Mouse (Mus musculus) right cerebral cortex, adult 2 months (tissue): ENCODE measurements around the gene Htra3.

ENCODE experiments used
- DNase-seq, 2 experiments: peaks; one replicate each; pipeline ENCODE4 v3.0.0; 2021 to 2022; ENCODE audit warnings: low spot score in 2 of 2

Gene Htra3

DNA sequence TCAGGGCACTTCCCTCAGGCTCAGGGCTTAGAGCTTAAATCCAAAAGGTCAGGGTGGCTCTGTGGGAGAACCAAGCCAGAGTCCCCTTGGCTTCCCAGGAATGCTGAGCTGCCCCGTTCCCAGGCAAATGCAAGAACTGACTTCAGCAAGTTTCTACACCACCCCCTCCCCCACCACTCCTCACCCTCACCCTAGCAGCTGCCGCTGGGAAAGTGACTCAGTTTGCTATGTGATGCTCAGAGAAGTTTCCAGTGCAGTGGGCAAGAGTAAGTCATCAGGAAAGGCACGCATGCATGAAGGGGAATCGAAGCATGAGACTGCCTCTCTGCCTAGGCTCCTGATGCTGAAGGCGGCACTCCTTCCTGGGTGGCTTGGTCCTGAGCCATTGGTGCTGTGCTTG, 62.6 kb downstream of the Htra3 start:
- no peak for DNase-seq

DNA sequence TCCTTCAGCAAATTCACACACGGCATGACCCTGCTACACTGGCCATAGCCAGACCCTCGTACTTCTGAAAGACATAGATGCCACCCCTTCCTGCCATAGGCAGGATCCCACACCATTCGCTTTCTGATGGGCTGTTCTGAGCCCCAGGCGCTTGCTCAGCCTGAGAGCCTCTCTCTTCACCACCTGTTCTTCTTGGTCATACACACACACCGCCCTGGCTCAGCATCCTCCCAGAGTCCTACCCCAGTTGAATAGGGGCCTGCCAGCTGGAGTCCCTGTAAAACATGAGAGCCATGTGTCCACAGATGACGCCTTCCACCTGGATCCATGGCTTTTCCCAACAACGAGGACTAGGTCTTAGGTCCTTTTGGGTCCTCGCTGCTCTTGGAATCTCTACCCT, 66.9 kb downstream of the Htra3 start:
- no peak for DNase-seq

DNA sequence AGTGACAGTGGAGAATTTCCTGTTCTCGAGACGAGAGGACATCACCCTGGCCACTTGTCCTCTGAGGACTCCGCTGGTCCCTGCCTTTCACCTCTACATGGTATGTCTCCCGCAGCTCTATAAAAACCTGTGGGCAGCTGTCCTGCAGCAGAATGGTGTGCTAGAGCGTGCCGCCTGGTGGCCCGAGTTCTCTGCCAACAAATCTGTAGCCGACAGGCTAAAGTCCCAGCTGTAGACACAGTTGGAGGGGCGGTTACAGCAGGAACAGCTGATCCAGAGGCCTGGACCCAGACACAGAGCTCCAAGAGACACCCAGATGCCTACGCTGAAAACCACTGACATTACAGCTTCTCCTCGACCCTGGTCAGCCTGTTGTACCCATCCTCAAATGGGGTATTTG, 67.7 kb downstream of the Htra3 start:
- DNase-seq = no peak

DNA sequence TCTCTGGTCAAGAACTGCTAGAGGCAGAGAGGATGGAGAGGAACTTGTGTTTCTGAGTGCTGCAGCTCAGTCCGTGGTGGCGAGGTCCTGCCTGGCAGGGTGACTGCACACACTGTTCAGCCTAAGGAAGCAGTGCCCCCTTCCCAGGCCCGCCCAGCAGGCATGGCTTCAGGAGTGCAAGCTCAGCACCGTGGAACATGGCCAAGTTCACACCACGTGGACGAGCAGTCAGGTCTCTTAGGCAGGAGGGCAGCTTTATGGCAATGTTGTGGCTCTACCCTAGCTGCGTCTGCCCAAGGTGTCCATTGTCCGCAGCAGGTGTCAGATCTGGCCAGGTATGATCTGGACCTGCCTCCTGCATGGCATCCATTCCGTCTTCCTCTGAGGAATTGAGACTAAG, 68.4 kb downstream of the Htra3 start:
- DNase-seq = no peak

DNA sequence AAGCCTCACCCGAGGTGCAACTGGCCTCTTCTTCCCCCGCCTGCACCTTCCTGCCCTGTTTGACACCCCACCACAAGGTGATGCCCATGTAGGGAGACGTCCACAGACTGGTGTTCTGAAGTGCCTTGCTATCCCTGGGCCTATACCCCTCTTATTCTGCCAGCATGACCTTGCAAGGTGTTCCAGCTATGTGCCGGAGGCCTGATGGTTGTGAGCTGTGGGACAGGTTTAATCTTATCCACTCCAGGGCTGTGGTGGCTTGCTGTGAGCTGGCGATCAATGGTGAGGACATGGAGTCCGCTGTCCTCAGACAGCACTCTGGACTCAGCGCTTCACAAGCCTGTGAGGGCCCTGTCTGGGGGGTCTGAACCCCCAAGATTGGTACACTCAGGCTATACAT, 69.2 kb downstream of the Htra3 start:
- no peak for DNase-seq

DNA sequence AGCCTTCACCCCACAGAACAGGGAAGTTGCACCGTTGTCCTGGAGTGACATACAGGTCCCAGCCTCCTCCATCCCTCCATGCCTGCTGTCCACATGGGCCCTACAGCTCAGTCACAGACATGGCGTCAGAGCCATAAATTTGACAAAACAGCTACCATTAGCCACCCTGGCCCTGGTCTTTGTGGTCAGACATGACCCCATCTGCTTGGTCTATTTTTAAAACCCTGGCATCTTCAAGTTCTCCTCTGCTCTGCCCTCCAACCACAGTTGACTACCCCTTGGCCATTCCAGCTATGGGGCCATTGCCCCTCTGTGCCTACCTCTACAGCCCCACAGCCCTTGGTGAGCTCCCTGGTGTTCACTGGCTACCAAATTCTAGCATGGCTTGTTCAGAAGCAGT, 69.6 kb downstream of the Htra3 start:
- DNase-seq = no peak

DNA sequence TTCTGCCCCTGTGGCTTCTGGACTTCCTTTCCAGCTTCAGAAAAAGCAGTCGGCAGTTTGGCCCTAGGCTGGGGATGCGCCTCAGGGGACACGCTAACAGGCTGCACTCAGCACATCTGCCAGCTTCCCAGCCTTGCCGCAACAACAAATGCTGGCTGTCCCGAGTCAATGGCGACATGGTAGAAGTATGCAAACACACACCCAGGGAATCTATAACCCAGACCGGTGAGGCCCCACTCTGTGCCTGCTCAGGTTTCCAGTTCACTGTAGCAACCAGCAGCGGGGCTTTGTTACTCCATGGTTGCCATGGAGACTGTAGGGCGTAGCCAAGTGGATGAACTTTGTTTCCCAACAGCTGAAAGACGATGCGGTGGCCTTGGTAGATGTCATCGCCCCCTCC, 70.2 kb downstream of the Htra3 start:
- DNase-seq = no peak

DNA sequence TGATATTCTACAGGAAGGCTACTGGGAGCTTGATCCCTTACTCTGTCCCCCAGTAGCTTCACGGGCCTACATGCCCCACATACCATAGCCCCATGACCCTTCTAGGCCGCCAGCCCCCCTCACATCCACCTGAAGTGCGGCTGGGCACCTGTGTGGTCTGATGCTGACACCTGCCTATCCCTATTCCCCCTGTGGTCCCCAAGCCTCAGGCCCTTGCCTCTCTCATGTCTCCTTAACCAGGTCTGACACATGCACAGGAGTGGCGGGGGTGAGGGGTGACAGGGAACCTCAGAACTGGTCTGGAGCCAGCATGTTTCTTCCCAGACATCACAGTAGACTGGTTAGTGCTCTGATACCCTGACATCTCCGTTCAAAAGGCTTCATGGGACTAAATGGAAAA, 71.0 kb downstream of the Htra3 start:
- no peak for DNase-seq

DNA sequence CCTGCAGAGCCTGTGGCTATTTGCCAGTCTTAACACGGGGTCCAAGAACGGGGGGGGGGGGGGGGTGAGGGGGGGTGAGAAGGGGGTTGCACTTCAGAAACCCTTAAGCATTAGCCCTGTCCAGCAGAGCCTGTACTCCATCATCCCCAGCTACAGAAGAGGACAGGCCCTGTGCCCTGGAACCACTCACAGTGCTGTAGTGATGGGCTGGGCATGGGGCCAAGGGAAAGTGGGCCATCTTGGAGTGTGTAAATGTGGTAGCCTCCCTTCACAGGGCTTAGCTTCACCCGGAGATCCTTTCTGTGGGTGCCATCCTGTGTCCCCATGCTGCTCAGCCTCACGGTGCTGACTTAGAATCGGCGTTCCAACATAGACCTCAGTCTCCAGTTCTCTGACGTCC, 71.8 kb downstream of the Htra3 start:
- DNase-seq = no peak

DNA sequence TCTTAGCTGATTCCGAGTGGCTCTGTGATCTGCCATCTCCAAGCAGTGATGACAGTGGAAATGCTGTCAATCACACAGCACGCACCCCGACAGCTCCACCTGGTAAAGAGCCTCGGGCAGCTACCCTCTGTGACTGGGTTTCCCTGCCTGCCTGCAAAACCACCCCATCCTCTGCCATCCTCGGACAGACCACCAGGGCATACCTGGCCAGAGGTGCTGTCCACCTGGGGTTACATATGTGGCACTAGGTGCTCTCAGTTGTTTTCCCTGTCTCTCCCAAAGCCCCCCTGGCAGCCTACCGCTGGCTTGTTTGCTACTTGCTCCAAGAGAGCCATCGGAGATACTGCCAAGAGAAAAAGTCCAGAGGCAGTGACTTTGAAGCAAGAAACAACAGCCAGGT, 72.8 kb downstream of the Htra3 start:
- DNase-seq = no peak

DNA sequence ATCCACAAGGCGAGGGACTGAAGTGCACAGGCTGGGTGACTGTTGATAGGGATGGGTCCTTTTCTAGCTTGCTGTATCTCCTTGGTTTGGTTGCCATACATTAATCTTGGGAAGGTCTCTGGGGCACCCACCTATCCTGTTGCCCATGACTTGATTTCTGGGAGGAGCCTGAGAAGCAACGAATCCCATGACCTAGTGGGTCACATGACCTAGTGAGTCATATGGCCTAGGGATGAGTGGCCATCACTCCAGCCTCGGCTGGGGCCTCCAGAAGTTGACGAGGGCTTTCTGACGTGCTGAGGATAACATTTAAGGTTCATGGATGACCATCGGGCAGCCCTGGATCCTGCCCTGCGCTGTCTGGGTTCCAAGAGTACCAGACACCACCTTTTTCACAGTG, 74.2 kb downstream of the Htra3 start:
- no peak for DNase-seq
